8 mouse cellular contexts compared by ENCODE assay signal in the genomic region with DNA sequence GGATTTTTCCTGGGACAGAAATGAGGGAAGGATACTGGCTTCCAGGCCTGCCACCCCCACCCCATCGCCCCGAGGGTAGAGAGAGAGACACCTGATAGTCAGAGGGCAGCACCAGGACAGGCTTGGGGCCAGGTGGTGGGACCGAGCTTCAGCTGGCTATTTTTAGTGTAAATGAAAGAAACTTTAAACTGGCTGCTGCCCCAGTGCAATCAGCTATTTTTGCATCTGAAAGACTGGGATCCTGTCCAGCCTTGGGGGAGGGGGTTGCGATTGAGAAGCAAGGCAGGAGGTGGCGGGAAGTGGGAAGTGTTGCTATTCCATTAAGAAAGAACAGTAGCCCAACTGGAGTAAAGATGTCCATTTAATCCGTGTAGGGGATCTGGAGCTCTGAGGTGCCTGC.
DNase-seq lines count a peak whose midpoint lies in the region; ATAC-seq and TF ChIP-seq lines count a peak whose summit lies in the region.

No protein-coding gene starts in this region.

- H3K4me2 ChIP-seq in lung, embryonic 14.5 days: no peak overlapping the region
- H3K4me2 ChIP-seq in forebrain, embryonic 16.5 days (ENCODE audit: low read length): no peak overlapping the region
- H3K4me2 ChIP-seq in heart, embryonic 16.5 days (ENCODE audit: low read depth, low read length): peak overlapping the region; percentile 39
- H3K4me2 ChIP-seq in intestine, embryonic 16.5 days (ENCODE audit: low read depth, low read length): no peak overlapping the region

- no peak overlapping the region for H3K4me3 ChIP-seq in lung, embryonic 14.5 days (ENCODE audit: low read depth, low read length)
- H3K4me3 ChIP-seq in lung, adult 2 months (replicated peaks; ENCODE audit: extremely low read depth, low read depth, low read length): no peak overlapping the region
- H3K4me3 ChIP-seq in forebrain, embryonic 16.5 days (replicated peaks; ENCODE audit: low read length): no peak overlapping the region
- no peak overlapping the region for H3K4me3 ChIP-seq in heart, embryonic 16.5 days (ENCODE audit: low read length)
- H3K4me3 ChIP-seq in intestine, embryonic 16.5 days (ENCODE audit: low read length): no peak overlapping the region

- no peak for TF ChIP-seq CTCF in lung, embryonic 14.5 days (IDR thresholded peaks at IDR 0.05; ENCODE audit: low read depth)
- TF ChIP-seq CTCF in lung, adult 2 months (IDR thresholded peaks at IDR 0.05; ENCODE audit: insufficient read depth, low read length): no peak

- no peak for TF ChIP-seq POLR2A in lung, adult 2 months (IDR thresholded peaks at IDR 0.05; ENCODE audit: borderline replicate concordance, extremely low read depth, low read depth, low read length)

- no peaks in the 10 kb centered on the region for H3K9me3 ChIP-seq in lung, embryonic 14.5 days (ENCODE audit: low read depth, low read length)
- H3K9me3 ChIP-seq in forebrain, embryonic 16.5 days (ENCODE audit: control insufficient read depth, low read length): no peaks in the 10 kb centered on the region
- no peaks in the 10 kb centered on the region for H3K9me3 ChIP-seq in heart, embryonic 16.5 days (replicated peaks; ENCODE audit: control insufficient read depth, low read length)
- no peaks in the 10 kb centered on the region for H3K9me3 ChIP-seq in intestine, embryonic 16.5 days (ENCODE audit: control insufficient read depth, low read length)

- 0 out of 2 replicates have a peak, but pooled peaks cover 5% of the 10 kb centered on the region for H3K4me1 ChIP-seq in lung, embryonic 14.5 days (ENCODE audit: insufficient read depth)
- no peaks in the 10 kb centered on the region for H3K4me1 ChIP-seq in lung, adult 2 months (ENCODE audit: control insufficient read depth, insufficient read depth, low read length)
- peaks cover 10% of the 10 kb centered on the region for H3K4me1 ChIP-seq in forebrain, embryonic 16.5 days (replicated peaks; ENCODE audit: control insufficient read depth, insufficient read depth, low read length)
- peaks cover 14% of the 10 kb centered on the region for H3K4me1 ChIP-seq in heart, embryonic 16.5 days (ENCODE audit: control insufficient read depth, insufficient read depth, low read length)
- no peaks in the 10 kb centered on the region for H3K4me1 ChIP-seq in intestine, embryonic 16.5 days (ENCODE audit: control insufficient read depth, insufficient read depth, low read length)

- H3K36me3 ChIP-seq in lung, embryonic 14.5 days (ENCODE audit: insufficient read depth): no peaks in the 10 kb centered on the region
- no peaks in the 10 kb centered on the region for H3K36me3 ChIP-seq in forebrain, embryonic 16.5 days (ENCODE audit: control insufficient read depth, insufficient read depth)
- H3K36me3 ChIP-seq in heart, embryonic 16.5 days (ENCODE audit: control insufficient read depth, insufficient read depth): no peaks in the 10 kb centered on the region
- H3K36me3 ChIP-seq in intestine, embryonic 16.5 days (ENCODE audit: control insufficient read depth, insufficient read depth, low read length): no peaks in the 10 kb centered on the region

- ATAC-seq in lung, embryonic 14.5 days (ENCODE audit: insufficient read depth): peak; percentile 73
- peak; percentile 89 for ATAC-seq in forebrain, embryonic 16.5 days
- peak; percentile 93 for ATAC-seq in heart, embryonic 16.5 days (replicated peaks; ENCODE audit: extremely low read depth, insufficient read depth, low FRiP score)
- no peak for ATAC-seq in intestine, embryonic 16.5 days
- ATAC-seq in monocyte, adult 5-6 weeks (replicated peaks; ENCODE audit: insufficient number of reproducible peaks, low FRiP score, low TSS enrichment, poor library complexity, severe bottlenecking): no peak

- H3K27me3 ChIP-seq in lung, embryonic 14.5 days (ENCODE audit: insufficient read depth, low read length): no peaks in the 10 kb centered on the region
- H3K27me3 ChIP-seq in forebrain, embryonic 16.5 days (replicated peaks; ENCODE audit: control insufficient read depth, insufficient read depth, low read length): no peaks in the 10 kb centered on the region
- H3K27me3 ChIP-seq in heart, embryonic 16.5 days (ENCODE audit: control insufficient read depth, insufficient read depth, low read length): no peaks in the 10 kb centered on the region
- no peaks in the 10 kb centered on the region for H3K27me3 ChIP-seq in intestine, embryonic 16.5 days (replicated peaks; ENCODE audit: control insufficient read depth, insufficient read depth, low read length)

- 20% methylated on average over 6 of the region's 6 CpGs for WGBS in lung, embryonic 14.5 days
- WGBS in lung, adult 2 months: 25% methylated on average over 6 of the region's 6 CpGs
- WGBS in forebrain, embryonic 16.5 days: 4% methylated on average over 6 of the region's 6 CpGs
- WGBS in heart, embryonic 16.5 days: 5% methylated on average over 6 of the region's 6 CpGs
- WGBS in intestine, embryonic 16.5 days: 29% methylated on average over 6 of the region's 6 CpGs

- H3K27ac ChIP-seq in lung, embryonic 14.5 days (ENCODE audit: low read depth): peak overlapping the region; percentile 3; the same call in 1 of the 2 replicates
- peak overlapping the region; percentile 37; the same call in 1 of the 2 replicates for H3K27ac ChIP-seq in forebrain, embryonic 16.5 days (ENCODE audit: low read length)
- H3K27ac ChIP-seq in heart, embryonic 16.5 days (ENCODE audit: low read length): peak overlapping the region; percentile 87
- no peak overlapping the region for H3K27ac ChIP-seq in intestine, embryonic 16.5 days (ENCODE audit: low read length)

- peak; percentile 88 for DNase-seq in lung, embryonic 14.5 days
- DNase-seq in lung, adult 2 months: no peak
- peak; percentile 37 to 44 for DNase-seq in layer of hippocampus, postnatal 36 days
- peak; percentile 33 for DNase-seq in telencephalon, adult 2 months (ENCODE audit: low read depth, low spot score)

- no peak overlapping the region for H3K9ac ChIP-seq in lung, embryonic 14.5 days
- no peak overlapping the region for H3K9ac ChIP-seq in forebrain, embryonic 16.5 days (replicated peaks; ENCODE audit: low read depth, low read length)
- no peak overlapping the region; the same call in 1 of the 2 replicates for H3K9ac ChIP-seq in heart, embryonic 16.5 days (ENCODE audit: low read length)
- H3K9ac ChIP-seq in intestine, embryonic 16.5 days (ENCODE audit: low read depth, low read length): no peak overlapping the region

Comparison
In these comparisons a context has a peak if more than half of its experiments do, and no peak if none do; other contexts are left out.
1. ATAC-seq: peak in lung, embryonic 14.5 days (single experiment), forebrain, embryonic 16.5 days (single experiment) and heart, embryonic 16.5 days (single experiment); none in intestine, embryonic 16.5 days (single experiment) and monocyte, adult 5-6 weeks (single experiment).